Mouse (Mus musculus) telencephalon, adult 2 months (tissue): Measurements from ENCODE around the gene Ccdc34.

Source experiments
- DNase-seq: peaks from one replicate; pipeline ENCODE4 v3.0.0-alpha.2; 2011; ENCODE audit warnings: low read depth, low spot score

Ccdc34 gene

DNA sequence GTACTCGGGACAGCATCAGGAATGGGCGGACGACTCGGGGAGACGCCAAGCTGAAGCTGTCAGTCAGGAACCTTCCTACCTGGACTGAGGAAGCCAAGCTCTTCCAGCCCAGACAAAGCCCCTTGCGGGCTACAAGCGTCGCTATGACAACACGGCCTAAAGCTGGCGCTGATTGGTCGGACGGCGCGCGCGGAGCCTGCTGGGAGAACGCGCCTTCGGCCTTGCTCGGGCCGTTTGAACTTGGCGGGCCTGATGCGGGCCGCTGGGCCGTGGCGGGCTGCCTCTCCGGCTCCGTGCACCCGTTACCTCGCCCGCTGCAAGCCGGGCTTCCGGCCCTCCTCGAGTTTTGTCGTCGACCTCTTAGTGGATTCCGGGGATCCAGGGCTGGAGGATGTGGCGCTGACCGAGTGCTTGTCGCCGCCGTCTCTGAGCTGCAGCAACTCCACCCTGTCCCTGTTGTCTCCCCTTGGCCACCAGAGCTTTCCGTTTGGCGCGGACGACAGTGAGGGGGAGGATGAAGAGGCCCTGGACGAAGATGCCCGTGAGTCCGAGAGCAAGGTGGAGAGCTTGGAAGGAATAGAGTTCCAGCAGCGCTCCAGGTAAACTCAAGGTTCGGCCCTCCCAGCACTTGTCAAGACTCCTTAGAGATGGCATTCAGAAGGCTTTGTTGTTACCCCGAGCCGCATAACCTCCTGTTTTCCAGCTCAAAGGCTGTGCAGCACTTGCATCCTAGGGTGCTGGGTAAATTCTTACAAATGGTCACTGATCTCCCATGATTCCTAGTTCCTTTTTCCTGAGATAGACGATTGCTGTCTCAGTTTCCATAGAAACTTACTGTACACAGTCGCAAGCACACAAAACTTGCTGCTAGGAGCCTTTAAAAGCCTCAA, at the start of gene Ccdc34:
Ccdc34 (plus strand) TSS at position 202 of the 890 bp plus-strand sequence.
- peak; percentile 90 for DNase-seq

DNA sequence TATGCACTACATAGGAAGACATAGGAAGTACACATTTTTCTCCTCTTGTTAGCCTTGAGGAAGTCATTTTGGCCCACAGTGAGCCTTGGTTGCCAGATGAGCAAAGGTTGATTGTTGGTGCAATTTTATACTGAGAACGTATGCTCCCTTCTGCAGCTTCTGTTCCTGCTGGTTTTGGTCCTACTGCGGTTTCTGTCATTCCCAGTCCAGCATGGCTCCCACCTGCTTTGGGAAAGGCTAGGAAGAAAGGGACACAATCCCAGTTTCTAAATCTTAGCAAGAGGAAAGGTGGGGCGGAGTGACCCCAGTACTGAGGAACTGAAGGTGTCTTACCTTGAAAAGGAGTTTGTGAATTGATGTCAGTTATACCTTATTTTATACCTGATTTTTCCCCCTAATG, 48.2 kb upstream of the Ccdc34 start:
- DNase-seq, result no peak

DNA sequence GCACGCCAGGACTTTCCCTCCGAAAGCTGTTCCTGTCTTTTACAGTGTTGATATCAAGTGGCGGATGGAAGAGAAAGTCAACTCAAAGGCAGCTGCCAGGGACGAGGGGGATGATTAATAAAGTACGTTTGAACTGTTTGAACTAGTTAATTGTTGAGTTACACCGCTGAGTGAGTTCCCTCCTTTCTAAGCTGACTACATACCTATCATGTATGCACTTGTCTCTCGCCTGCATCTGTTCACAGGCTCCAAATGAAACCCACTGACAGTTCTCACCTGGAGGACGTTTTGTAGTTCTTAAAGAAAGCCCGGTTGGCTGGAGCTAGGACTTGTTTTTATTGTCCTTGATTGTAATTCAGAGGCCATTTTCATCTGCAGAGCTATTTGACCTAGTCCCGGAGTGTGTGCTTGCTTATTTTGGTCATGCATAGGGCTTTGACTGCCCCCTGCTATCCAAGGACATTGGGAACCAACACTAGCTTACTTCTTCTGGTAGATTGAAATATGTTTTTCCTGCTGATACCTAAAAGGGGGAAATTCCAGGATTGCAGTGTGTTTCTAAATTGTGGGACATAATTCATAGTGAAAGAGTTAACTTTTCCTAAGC, 47.6 kb upstream of the Ccdc34 start:
- DNase-seq, result no peak

DNA sequence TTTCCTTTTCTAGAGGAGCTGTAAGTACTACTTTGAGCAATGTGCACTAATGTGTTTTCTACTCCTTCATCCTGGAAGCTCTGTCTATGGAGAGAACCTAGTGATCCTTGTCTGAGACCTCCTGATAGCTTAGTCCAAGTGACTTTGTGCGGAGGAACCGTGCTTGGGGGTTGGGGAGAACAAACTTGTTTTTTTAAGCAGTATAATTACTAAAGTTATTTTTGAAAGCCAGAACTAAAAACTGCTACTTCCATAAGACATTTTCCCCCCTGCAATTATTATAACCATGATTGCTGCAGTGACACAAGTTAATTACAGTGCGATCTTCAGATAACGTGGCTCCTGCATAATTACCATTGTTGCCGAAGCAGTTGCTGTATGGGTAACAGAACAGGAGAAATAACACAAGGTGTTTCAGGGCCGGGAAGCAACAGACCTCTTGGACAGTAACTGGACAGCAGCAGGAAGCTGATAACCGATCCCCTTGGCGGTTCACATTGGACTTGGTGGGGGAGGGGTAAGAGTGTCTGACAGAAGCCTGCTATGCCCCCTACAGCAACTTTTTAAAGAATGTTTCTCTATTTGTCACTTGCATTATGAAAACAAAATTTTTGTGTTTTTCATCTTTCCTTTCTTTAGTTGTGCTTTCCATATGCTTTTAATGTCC, 46.7 kb upstream of the Ccdc34 start:
- DNase-seq, result peak; percentile 17

DNA sequence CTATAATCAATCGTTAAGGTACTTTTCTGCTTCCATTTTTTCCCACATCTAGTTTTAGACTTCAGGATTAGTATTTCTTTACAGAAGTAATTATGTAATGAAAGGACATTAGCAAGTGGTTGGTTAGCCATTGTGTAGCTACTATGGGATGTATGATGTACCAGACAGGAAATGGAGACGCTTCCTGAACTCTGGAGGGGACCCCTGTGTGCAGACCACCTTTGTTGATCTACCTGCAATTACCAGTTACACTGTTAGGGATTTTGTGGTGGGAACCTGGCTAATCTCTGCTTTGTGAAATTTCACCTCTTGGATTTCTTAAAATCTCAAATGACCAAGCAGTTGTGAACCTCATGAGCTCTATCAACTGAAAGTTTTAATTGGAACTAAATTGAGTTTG, 45.3 kb upstream of the Ccdc34 start:
- DNase-seq, result no peak

DNA sequence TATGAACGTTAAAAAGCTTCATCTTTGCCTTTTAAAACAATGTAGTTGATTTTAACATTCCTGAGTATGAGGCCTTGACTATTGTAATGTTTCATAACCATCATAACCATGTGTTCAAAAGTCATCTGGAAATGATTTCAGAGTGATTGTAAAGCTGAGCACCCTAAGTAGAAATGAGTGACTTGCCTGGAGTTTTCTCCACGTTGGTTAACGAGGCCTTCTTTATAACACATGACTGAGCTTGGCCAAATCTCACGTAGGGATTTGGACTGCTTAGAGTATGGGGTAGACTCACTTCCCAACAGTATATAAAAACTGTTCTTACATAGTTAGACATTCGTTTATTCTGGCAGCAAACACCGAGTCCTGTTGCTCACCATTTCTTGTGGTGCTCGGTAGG, 44.7 kb upstream of the Ccdc34 start:
- no peak for DNase-seq

DNA sequence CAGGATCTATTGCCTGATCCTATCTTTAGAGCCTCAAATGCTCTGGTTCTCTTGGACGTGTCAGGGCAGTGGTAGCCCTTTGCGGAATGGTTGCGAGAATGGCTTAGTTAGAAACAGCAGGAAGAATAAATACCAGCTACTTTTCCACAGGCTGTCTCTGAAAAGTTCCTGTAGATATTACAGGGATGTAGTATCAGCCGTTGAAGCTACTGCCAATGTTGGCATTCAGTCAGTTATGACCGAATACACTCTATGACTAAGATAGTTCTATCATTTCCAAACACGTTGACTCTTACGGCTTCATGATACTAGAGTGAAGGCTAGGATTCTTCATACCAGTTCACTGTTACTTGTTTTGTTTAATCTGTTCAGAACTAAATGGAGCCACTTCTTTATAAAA, 42.8 kb upstream of the Ccdc34 start:
- DNase-seq, result no peak

DNA sequence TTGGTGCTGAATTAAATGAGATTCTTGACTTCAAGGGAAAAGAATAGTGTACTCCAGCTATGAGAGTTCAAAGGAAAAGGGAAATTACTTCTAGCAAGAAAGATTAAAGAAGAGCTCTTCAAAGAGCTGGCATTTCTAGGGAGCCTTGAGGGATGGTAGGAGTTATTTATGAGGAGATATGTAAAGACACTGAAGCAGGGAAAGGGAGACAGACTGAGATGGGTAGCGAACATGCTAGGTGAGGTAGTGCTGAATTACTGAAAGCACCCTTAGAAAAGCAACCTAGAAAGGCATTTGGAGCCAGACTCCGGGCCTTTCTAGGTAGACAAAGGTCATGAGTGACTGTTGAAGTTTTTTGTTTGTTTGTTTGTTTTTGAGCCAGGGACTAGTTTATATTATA, 41.4 kb upstream of the Ccdc34 start:
- DNase-seq, result no peak

DNA sequence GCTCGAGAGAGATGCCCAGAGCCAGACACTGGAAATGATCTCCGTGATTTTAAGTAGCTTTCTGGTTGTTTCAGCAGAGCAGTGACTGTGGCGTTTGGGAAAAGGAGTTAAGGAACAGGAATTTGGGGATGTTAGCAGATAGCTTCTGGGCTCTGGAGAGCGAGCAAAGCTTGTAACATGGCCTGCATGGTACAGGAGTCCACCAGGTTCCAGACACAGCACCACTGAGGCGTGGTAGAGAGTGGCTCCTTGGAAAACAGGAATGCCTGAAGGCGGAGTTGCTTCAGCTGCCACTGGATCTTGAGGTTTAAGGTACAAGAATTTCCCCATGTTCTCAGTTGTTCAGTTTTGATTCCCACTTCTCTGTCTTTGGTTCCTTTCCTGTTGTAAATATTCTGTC, 40.3 kb upstream of the Ccdc34 start:
- no peak for DNase-seq

DNA sequence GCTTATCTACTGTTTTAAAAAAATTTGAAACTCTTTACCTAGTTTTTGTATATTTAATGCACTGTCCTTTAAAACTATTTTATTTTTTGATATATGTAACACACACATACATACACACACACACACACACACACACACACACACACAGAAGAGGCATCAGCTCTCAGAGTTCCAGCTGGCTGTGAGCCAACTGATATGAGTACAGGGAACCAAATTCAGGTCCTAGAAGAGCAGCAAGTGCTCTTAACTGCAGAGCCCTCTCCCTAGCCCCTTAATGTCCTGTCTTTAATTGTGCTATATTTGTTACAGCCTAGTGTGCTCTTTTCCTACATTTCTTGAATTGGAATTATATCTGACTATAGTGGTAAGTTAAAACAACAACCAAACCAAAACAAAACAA, 38.4 kb upstream of the Ccdc34 start:
- DNase-seq, result no peak

DNA sequence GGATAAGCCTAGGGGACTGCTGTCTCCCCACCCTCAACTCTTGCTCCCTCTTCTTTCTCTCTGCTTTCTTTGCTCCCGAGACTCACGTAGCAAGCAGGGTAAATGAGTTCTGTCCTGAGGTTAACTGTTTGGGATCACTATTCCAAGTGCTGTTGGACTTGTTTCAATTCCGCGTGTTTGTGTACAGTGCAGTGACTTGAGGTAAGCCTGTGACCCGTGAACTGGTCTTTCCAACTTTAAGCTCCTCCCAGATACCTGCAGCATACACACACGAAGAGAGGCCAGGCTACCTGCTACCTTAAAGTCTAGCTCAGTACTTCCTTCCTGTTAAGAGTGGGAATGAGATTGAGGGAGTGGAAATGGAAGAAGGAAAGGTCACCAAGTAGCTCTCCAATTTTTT, 34.2 kb upstream of the Ccdc34 start:
- DNase-seq, result no peak

DNA sequence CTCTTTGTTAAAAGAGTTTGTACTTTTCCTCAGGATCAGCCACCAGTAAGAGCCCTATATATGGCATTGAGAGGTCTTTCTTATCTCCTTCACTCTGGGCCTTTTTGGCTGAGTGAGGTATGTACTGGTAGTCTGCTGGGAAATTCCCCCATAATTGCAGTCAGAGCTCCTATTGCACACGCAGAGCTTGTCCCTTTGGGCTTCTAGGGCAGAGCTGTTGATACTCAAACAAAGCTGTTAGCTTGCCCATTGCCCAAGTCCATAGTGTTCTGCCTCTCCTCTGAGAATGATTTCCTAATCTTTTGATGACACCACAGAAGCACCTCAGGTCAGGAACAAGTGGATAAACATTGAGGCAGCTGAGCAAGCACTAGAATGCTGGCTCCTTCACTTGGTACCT, 32.7 kb upstream of the Ccdc34 start:
- DNase-seq, result no peak

DNA sequence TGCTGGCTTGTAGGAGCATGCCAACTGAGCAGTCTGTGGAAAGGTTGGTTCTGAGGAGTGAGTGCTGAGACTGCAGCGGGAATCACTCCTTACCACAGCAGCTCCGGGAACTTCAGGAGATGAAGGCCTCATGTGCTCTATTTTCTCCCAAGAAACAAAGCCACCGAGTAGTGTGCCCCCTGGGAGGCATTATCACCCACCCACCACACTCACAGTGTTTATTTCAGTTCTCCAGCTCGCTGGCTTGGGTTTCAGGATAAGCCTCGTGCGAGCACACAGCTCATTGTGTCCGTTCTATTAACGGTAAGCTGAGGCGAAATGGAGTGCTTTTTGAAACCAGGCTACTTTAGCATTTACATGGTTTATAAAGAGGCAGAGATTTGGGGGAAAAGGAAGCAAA, 32.1 kb upstream of the Ccdc34 start:
- DNase-seq, result no peak

DNA sequence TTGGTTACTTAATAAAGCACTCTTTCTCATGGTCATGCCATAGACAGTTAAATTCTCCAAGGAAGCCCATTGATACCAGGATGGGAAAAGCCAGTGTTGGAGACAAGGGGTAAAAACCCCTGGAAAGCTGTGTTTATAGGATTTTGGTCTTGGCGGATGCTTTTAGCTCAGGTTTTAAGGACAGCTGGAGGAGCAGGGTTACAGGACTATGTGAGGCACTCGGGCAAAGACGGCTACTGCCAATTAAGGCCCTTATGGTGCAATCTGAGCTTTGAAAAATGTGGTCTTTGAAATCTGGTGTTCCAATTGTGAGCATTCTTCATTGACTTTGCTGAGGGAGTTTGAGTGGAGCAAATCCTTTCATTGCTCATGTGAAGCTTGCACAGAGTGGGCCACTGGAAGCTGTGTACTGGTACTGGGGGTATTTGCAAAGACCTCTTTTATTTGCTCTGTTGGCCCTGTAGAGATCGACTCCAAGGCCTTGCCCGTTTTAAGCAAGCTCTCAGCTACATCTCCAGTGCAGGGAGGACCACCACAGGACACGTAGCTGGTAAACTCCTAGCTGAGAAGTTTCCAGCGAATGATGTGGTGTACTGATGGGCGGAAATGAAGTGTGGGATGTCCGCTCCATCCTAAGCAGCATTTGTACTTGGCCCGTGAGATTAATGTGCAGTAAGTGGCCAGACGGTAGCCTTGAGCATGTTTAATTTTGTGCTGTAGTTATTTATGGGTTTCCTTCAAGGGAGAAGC, 31.4 kb upstream of the Ccdc34 start:
- no peak for DNase-seq

DNA sequence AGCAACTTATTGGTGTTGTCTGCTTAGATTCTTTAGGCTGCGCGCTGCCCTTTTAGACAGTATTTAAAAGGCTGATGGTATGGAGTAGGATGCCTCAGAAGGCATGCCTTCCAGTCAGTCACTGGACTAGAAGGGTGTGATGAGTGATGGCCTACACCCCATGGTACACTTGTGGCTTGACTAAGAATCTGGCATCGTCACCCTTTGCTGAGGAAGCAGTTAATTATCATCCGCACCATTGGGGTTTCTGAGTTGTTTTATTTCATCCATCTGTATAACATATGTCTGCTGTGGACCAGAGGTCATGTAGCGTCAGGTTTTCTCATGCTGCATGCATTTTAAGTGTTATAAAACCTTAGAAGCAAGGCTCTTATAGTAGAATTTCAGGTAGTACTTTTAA, 29.7 kb upstream of the Ccdc34 start:
- no peak for DNase-seq

DNA sequence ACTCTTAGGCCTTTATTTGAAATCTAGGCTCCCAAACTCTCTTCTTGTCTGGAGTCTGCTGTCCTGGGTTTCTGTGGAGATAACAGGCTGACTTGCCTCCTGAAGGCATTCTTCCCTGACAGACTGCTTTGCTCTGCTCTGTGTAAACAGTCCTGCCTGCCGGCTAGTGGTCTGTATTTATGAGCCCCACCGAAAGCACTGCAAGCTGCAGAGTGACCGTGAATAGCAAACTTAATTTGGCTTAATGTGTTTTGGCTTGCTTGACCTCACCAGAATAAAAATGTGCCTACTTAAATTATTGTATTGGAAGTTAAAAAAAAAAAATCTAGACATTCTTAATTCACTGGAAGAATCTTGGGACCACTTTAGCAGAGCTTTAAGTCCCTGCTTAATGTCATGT, 28.4 kb upstream of the Ccdc34 start:
- DNase-seq, result no peak

DNA sequence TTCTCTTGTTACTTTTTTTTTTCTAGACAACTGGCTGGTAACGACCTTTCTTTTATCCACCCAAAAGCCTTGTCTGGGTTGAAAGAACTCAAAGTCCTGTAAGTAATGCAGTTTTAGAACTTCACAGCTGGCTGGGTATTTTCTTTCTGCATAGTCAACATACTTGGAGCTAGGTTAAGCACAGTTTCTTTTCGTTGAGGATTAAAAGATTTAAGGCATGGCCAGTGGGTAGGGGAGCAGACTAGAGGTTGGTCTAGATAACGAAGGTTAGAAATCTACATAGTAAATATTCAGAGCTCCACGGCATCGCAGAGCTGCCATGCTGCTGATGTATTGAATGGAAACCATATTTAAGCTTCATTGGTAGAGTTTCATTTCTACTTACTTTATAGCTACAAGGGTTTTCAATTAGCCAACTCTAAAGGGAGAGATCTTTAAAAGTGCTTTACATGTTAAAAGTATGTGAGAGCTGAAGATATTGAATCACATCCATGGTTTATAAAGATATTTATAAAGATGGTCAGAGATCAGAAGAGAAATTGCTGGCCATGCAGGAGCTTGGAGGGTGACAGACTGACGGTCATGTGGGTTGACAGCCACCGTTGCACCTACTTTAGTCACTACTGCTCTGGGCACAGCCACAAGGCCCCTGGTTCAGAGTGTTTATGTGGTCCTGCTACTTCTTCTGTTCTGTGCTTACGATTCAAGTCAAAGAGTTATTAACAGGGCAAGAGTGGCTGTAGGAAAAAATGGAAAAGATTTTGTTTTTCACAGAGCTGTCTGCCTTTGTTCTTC, 27.7 kb upstream of the Ccdc34 start:
- no peak for DNase-seq

DNA sequence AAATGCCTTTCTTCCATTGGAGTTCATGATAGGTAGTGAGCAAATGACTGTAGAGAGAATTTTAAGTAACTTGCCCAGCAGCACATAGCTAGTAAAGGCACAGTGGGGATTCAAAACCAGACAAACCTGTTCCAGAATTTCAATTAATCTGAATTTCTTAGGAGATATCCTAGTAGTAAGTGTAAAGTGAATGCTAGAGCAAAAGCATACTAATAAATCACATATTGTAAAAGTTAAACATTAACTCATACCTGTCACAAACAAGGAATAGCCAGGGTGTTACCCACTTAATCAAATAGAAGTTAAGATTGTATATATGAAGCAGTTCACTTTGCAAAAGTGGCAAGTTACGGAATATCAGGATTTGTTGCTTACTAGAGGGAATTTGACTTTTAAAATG, 25.9 kb upstream of the Ccdc34 start:
- DNase-seq, result no peak

DNA sequence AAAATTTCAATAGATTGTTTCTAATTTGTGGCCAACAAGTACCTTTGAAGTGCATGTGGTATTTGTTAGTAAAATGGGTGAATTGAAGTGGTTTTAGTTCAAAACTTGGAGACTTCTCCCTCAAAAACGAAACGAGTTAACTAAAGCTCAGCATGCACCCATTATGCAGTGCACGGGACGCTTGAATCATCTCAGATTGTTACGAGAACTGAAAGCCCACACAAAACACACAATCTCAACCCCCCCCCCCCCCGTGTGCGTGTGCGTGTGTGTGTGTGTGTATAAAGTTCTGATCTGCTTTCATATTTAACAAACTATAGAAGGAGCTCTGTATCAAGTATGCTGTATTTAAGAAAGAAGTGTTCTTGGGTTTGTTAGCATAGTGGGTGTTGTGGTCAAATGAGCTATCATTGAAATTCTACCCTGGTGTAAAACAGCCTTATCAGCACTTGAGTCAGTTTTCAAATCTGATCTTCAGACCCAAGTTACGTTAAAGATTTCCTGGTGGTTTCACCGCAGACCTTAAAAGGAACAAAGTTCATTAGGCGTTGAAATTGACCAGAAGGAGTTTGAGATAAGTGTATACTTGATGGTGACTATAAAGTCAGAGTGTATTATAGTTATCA, 25.1 kb upstream of the Ccdc34 start:
- DNase-seq, result no peak

DNA sequence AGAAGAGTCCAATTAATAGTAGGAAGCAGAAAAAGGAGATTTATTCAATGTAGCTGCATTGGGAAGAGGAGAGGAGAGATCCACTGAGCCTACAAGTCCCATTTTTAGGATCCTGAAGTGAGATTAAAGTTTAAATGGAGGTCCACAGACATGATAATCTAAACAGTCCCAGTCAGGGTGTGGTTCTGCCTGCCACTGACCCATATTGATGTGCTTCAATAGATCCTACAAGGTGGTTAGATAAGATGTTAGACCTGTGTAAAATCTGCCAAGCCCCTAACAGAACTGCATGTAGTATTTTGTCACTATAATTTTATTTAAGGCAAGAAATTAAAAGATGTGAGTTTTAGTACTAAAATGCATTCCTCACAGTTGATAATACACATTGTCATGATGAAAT, 24.2 kb upstream of the Ccdc34 start:
- DNase-seq, result no peak

DNA sequence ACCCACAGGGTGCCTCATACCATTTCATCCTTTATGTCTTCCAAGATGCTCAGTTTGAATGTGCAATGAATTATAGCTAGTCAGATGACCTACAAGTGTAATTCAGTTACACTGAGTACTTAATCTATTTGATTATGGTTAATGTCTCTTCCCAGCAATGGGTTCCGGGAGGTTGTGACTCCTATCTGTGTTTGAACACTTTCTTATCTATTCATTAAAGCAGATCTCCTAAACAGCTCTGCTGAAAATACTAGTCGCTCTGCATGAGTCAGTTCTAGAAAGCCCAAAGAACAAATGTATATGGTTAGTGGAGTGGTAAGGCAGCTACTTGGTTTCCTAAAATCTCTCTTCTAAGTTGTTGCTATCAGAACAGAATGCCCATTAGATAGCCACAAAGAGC, 22.6 kb upstream of the Ccdc34 start:
- DNase-seq, result no peak
